Mouse (Mus musculus) T-cell, adult 2 months (primary cell): Measurements from ENCODE around the gene Tnp2.
"Not testable (repeated sequence)": the region's sequence is repeated elsewhere in the genome, so short reads cannot be mapped to it uniquely, and the experiment has no call there.

Source experiments
- DNase-seq: peaks from one replicate; pipeline ENCODE4 v3.0.0; 2022; ENCODE audit warnings: low spot score

The Tnp2 gene

DNA sequence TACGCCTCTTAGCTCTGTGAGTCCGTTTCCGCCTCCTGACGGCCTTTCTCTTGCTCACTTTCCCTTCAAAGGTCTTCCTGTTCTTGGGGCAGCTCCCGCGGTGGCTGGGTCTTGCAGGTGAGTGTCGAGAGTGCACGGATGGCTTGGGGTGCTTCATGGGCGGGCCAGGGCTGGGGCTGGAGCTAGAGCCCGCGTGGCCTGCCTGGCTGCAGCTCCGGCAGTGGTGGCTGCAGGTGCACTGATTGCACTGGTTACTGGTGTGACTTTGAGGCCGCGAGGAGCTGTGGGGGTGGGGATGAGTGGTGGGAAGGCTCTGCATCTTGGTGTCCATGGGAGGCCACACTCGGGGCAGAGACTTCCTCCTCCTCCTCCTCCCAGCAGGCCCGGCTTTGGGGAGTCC is at the start of gene Tnp2:
Gene Tnp2 (minus strand): TSS at position 390 of the 400 bp plus-strand sequence.
- peak; percentile 45 for DNase-seq

DNA sequence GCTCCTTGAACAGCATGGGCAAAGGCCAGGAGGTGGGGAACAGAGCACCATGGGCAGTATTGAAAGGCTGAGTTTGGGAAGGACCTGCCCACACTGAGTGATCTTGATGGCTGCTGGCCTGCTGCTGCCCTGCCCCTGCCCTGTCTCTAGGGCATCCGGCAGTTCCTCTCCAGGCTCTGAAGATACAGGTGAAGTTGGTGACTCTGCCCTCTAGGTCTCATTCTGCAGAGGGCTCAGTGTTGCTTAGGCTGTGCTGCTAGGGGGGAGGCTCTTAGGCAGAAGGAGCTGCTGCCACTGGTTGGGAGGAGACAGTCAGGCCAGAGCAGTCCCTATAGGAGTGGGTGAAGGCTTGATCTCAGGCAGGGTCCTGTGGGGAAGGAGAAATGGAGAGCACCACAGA is 49.4 kb upstream of the Tnp2 start:
- DNase-seq, result no peak

DNA sequence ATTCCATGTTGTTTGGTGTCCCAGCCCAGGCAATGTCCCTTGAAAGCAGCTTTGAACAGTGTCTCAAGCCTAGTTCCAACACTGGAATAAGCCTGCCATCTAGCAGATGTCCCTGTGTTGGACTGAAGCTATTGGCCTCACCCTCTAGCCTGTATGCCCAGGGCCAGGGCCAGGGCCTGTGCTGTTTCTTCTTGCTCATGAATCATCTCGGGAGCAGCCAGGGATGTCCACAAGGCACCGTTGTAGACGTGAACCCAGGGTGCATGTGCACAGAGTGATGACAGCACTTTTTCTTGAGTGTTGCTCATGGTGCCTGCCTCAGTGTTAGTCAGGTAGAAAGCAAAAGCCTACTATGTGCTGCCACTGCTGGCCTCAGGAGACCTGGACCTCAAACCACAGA is 48.8 kb upstream of the Tnp2 start:
- no peak for DNase-seq

- no peak for DNase-seq
These were observed 47.9 kb upstream of the Tnp2 start for GRCm38 (mm10) chr16:10836388-10836787.

DNA sequence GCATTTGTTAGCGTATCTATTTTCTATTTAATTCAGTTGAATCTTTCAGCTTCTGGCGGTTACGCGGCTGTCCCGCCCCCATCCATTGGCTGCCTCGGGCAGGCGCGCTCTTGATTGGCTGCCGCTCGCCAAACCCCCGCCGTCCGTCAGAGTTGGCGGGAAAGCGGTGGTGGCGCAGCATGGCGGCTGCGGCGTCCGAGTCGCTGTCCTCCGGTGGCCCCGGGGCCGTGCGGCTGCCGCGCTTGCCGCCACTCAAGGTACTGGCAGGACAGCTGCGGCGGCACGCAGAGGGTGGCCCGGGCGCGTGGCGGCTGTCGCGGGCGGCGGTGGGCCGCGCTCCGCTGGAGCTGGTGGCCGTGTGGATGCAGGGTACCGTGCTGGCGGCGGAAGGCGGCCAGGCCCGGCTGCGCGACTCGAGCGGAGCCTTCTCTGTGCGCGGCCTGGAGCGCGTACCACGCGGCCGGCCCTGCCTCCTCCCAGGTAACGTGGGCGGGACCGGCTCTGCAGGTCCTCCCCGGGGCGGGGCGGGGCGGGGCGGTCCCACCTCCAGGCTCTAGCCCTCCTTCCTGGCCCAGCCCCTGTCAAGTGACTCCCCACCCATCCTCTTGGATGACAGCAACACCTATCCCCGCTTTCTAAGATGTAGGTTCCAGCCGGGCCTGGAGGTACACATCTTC is 46.6 kb upstream of the Tnp2 start, which contains the start of gene Rmi2:
Gene Rmi2 (plus strand): TSS at position 149 of the 677 bp plus-strand sequence.
- peak; percentile 83 for DNase-seq

DNA sequence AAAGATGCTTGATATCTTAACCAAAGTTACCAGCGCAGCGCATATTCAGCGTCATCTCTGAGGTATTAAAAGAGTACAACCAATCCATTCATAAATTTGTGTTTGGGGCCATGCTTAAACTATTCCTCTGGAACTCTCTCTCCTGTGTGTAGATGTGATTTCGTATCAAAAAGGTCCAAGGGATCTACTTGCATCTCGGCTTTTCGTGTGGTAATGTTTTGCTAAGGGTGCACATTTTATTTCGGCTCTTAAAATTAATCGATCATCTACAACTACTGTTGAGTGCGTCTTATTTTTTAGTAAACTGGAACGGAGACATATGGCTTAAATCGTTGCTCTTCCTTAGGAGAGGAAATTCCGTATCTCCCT is 46.1 kb upstream of the Tnp2 start:
- no peak for DNase-seq

GRCm38 (mm10) chr16:10828461-10828805 is 40.0 kb upstream of the Tnp2 start:
- DNase-seq, result no peak

DNA sequence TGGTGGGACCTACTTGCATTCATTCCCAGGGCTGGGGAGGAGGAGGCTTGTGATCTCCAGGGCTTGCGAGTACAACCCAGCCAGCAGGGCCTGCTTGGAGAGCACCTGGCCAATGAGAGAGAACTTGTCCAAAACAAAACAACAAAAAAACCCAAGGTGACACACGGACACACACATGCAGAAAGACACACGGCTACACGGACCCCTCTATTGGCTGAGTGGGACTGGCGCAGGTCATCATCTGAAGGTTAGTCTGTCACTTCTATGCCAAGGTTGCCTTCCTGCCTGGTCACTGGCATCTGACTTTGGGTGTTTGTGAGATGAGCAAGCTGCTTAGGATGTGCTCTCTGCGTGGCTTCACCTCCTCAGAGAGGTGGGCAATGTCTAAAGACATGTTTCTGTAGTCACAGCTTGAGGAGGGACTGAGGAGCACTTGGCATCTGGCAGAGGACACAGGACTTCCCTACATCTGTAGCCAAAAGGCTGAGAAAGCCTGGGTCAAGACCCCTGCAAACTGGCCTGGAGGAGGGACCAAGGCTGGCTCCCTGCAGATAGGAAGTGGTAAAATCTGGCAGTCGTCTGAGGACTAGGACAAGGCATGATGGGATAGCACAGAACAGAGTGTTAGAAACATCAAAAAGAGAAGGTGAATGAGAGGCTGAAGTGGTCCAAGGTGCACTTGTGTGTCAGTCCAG is 39.5 kb upstream of the Tnp2 start:
- no peak for DNase-seq

- peak; percentile 18 for DNase-seq
These were observed 38.8 kb upstream of the Tnp2 start for GRCm38 (mm10) chr16:10827269-10827668.

DNA sequence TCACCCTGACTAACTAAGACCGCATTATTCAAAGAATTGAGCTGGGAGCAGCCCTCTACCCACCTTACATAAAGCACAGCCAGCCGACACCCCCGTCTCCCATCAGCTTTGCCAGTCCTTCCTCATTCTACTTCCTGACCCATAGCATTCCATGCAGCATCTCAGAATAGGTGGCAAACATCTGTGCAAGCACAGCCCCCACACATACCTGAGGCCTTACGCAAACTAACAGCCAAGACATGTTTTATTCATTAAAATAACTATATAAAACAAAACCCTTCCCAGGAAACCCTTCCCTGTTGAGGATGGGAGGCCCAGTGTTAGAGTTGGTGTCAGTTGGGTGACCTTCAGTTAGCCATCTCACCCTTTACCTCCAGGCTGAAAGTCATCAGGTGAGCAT is 37.4 kb upstream of the Tnp2 start:
- DNase-seq, result no peak

- DNase-seq, result no peak
These were observed 36.1 kb upstream of the Tnp2 start for GRCm38 (mm10) chr16:10824536-10824935.

- DNase-seq, result no peak
These were observed 32.9 kb upstream of the Tnp2 start for GRCm38 (mm10) chr16:10821387-10821786.

GRCm38 (mm10) chr16:10819966-10820365 is 31.5 kb upstream of the Tnp2 start:
- DNase-seq, result no peak

DNA sequence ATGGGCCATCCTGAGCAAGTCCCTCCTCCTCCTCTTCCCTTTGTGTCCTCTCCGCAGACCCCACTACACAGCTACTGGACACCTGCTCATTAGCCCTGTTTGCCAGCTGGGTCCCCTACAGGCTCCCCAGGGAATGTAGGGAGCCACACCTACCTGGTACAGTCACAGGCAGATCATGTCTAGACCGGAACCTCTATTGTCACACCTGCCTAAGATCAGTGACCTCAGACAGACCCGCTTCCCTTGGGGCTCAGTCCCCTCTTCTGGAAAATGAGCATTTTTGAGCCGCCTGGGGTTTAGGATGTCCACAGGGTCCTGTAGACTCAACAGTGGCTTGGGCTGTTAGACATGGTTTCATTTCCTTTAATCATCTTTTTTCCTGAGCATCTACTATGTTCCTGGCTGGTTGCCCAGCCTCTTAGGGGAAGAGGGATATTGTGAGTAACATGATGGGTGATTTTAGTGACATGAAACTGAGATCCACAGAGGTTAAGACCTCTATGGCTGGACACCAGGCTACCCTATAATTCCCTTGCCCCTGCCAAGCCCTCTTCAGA is 30.2 kb upstream of the Tnp2 start:
- DNase-seq, result no peak

DNA sequence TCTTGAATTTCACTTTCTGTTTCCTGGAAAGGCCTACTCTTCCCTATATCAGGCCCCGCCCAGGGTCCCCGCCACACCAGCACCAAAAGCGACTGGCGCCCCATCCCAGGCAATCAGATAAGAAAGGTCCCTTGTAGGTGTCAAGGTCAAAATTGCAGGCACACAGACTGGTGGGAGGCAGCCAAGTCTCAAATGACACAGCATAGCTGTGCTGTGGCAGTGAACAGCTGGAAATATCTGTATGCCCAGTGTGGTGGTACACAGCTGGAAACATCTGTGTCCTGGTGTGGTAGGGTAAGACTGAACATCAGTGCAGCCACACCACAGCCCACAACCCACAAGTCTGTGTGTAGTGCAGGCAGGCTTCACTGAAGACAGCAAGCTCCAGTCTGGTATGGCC is 26.4 kb upstream of the Tnp2 start:
- peak; percentile 34 for DNase-seq

GRCm38 (mm10) chr16:10813726-10814125 is 25.3 kb upstream of the Tnp2 start:
- no peak for DNase-seq

GRCm38 (mm10) chr16:10812865-10813371 is 24.5 kb upstream of the Tnp2 start, which contains the start of gene Gm11172:
Gene Gm11172 (plus strand): TSS chr16:10812915.
- no peak for DNase-seq

- DNase-seq, result no peak
These were observed 21.9 kb upstream of the Tnp2 start for GRCm38 (mm10) chr16:10810376-10810775.

DNA sequence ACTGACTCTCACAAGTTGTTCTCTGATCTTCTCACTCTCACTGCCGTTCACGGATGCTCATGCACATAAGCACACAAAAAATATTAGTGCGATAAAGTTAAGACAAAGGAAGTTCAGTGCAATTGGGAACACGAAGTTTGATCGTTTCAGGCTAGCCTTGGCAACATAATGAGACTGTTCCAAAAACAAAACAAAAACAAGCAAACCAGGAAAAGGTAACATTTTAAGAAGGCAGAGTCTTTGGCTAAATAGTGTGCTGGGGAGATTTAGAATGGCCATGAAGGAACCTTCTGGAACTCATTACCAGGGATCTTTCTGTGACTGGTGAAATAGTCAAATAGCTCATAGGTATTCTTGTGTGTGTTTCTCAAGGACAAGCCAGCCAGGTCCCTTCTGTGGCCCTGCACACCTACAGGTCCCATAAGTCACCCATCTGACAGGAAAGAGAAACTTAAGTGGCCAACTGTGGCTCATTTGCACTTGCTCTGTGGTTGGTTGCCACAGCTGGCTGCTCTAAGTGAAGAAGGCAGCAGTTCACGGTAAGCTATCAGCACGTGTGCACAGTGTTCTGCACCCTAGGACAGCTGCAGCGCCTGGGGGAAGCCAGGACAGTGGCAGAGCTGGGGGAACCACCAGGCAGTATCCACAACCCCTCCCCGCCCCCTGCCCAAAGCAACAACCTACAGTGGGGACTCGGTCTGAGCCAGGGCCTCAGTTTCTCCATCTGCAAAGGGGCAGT is 17.5 kb upstream of the Tnp2 start, which contains the start of gene Prm1:
Gene Prm1 (minus strand): TSS at position 51 of the 739 bp plus-strand sequence.
- no peak for DNase-seq

GRCm38 (mm10) chr16:10802420-10802819 is 14.0 kb upstream of the Tnp2 start:
- not testable (repeated sequence) for DNase-seq

DNA sequence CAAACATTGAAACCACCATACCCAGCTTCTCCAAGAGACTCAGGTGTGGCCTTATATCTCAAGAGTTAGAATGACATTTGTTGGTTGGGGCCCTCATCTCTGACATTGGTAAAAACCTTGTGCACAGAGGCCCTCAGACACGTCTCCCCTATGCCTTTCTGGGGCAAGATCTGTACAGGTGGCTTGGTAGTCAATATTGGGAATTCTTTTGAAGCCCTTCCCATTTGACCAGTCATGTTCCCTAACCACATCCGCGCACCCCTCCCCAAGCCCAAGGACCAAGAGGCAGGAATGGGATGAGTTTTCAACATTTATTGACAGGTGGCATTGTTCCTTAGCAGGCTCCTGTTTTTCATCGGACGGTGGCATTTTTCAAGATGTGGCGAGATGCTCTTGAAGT is 7.6 kb upstream of the Tnp2 start, which contains the start of gene Prm2:
Gene Prm2 (minus strand): TSS at position 101 of the 400 bp plus-strand sequence.
- no peak for DNase-seq

GRCm38 (mm10) chr16:10790702-10791101 is 2.2 kb upstream of the Tnp2 start, which contains the start of gene Prm3:
Gene Prm3 (minus strand): TSS chr16:10790914.
- no peak for DNase-seq
